Comparison of ENCODE assay signal across 10 mouse cellular contexts in genomic region chr2:69493130-69493529, GRCm38 (mm10).
A peak's percentile ranks its signal among the peaks of the same experiment; 100 is the strongest.
DNase-seq lines count a peak whose midpoint lies in the region; ATAC-seq and TF ChIP-seq lines count a peak whose summit lies in the region.
"Had no signal": no experiment of that assay in that cellular context is flagged by ENCODE, and none has a peak within 500 bp of the region (broad histone marks: within the 10 kb centered on the region; RNA-seq: fewer than 3 reads in every experiment).

No protein-coding gene starts in this region.

- DNase-seq in heart, postnatal 0 days (ENCODE audit: low spot score): no peak
- DNase-seq in lung, embryonic 14.5 days: peak; percentile 16
- no peak for DNase-seq in lung, postnatal 4 days
- peak; percentile 19 for DNase-seq in R1 (ENCODE audit: low read depth, low spot score)
- DNase-seq in right cerebral cortex, adult 2 months (ENCODE audit: low spot score in 2 of 2): peak; percentile 27 to 51
- no peak for DNase-seq in lung, adult 2 months
- DNase-seq: lung, postnatal 36 days had no signal

- H3K9ac ChIP-seq in heart, postnatal 0 days (replicated peaks; ENCODE audit: low read depth, low read length): no peak overlapping the region
- no peak overlapping the region for H3K9ac ChIP-seq in heart, embryonic 11.5 days (ENCODE audit: low read depth, low read length)
- no peak overlapping the region for H3K9ac ChIP-seq in lung, embryonic 14.5 days
- H3K9ac ChIP-seq in kidney, embryonic 14.5 days (ENCODE audit: low read depth, low read length): no peak overlapping the region

- TF ChIP-seq EP300 in heart, postnatal 0 days (IDR thresholded peaks at IDR 0.05; ENCODE audit: low read depth): no peak

- H3K27me3 ChIP-seq in heart, postnatal 0 days (ENCODE audit: control insufficient read depth, insufficient read depth, low read length): no peaks in the 10 kb centered on the region
- no peaks in the 10 kb centered on the region for H3K27me3 ChIP-seq in heart, embryonic 11.5 days (ENCODE audit: control insufficient read depth, insufficient read depth, low read length)
- no peaks in the 10 kb centered on the region for H3K27me3 ChIP-seq in lung, embryonic 14.5 days (ENCODE audit: insufficient read depth, low read length)
- H3K27me3 ChIP-seq in kidney, embryonic 14.5 days (ENCODE audit: control insufficient read depth, insufficient read depth, low read length): no peaks in the 10 kb centered on the region

- H3K9me3 ChIP-seq in heart, postnatal 0 days (replicated peaks; ENCODE audit: control insufficient read depth, low read length): no peaks in the 10 kb centered on the region
- no peaks in the 10 kb centered on the region for H3K9me3 ChIP-seq in heart, embryonic 11.5 days (replicated peaks; ENCODE audit: control insufficient read depth, low read length)
- H3K9me3 ChIP-seq in lung, embryonic 14.5 days (ENCODE audit: low read depth, low read length): no peaks in the 10 kb centered on the region
- H3K9me3 ChIP-seq in kidney, embryonic 14.5 days (ENCODE audit: control insufficient read depth, low read length): no peaks in the 10 kb centered on the region

- ATAC-seq in heart, postnatal 0 days (ENCODE audit: insufficient read depth, low read depth): no peak
- ATAC-seq in heart, embryonic 11.5 days (replicated peaks; ENCODE audit: insufficient number of reproducible peaks, low FRiP score, low TSS enrichment): no peak
- no peak for ATAC-seq in lung, embryonic 14.5 days (ENCODE audit: insufficient read depth)
- no peak for ATAC-seq in kidney, embryonic 14.5 days (ENCODE audit: low FRiP score, low TSS enrichment)
- ATAC-seq: inflammation-experienced regulatory T-cells, adult 6 months had no signal

- no peak overlapping the region for H3K27ac ChIP-seq in heart, postnatal 0 days (ENCODE audit: low read depth)
- H3K27ac ChIP-seq in heart, embryonic 11.5 days (ENCODE audit: low read depth, low read length): no peak overlapping the region
- H3K27ac ChIP-seq in lung, embryonic 14.5 days (ENCODE audit: low read depth): no peak overlapping the region
- H3K27ac ChIP-seq in kidney, embryonic 14.5 days (ENCODE audit: low read depth, low read length): no peak overlapping the region

- TF ChIP-seq CTCF in heart, postnatal 0 days (IDR thresholded peaks at IDR 0.05; ENCODE audit: low read depth): peak; percentile 55
- TF ChIP-seq CTCF in lung, embryonic 14.5 days (IDR thresholded peaks at IDR 0.05; ENCODE audit: low read depth): peak; percentile 47
- no peak for TF ChIP-seq CTCF in lung, adult 2 months (IDR thresholded peaks at IDR 0.05; ENCODE audit: insufficient read depth, low read length)

- H3K36me3 ChIP-seq in heart, postnatal 0 days (replicated peaks; ENCODE audit: control insufficient read depth, insufficient read depth, low read length): no peaks in the 10 kb centered on the region
- no peaks in the 10 kb centered on the region for H3K36me3 ChIP-seq in heart, embryonic 11.5 days (ENCODE audit: control insufficient read depth, insufficient read depth, low read length)
- H3K36me3 ChIP-seq in lung, embryonic 14.5 days (ENCODE audit: insufficient read depth): no peaks in the 10 kb centered on the region
- no peaks in the 10 kb centered on the region for H3K36me3 ChIP-seq in kidney, embryonic 14.5 days (ENCODE audit: control insufficient read depth, insufficient read depth, low read length)

- 63% methylated on average over 4 of the region's 4 CpGs for WGBS in heart, postnatal 0 days
- 77% methylated on average over 4 of the region's 4 CpGs for WGBS in heart, embryonic 11.5 days (ENCODE audit: insufficient replicate concordance)
- WGBS in lung, embryonic 14.5 days: 74% methylated on average over 4 of the region's 4 CpGs
- 89% methylated on average over 4 of the region's 4 CpGs for WGBS in kidney, embryonic 14.5 days
- 80% methylated on average over 4 of the region's 4 CpGs for WGBS in lung, adult 2 months

- TF ChIP-seq POLR2A in lung, adult 2 months (IDR thresholded peaks at IDR 0.05; ENCODE audit: borderline replicate concordance, extremely low read depth, low read depth, low read length): no peak

- no peak overlapping the region for H3K4me3 ChIP-seq in heart, postnatal 0 days (ENCODE audit: low read depth, low read length)
- H3K4me3 ChIP-seq in heart, embryonic 11.5 days (ENCODE audit: low read depth, low read length): no peak overlapping the region
- H3K4me3 ChIP-seq in lung, embryonic 14.5 days (ENCODE audit: low read depth, low read length): no peak overlapping the region
- no peak overlapping the region for H3K4me3 ChIP-seq in kidney, embryonic 14.5 days (ENCODE audit: low read length)
- H3K4me3 ChIP-seq in lung, adult 2 months (replicated peaks; ENCODE audit: extremely low read depth, low read depth, low read length): no peak overlapping the region

- no peaks in the 10 kb centered on the region for H3K4me1 ChIP-seq in heart, postnatal 0 days (ENCODE audit: control insufficient read depth, insufficient read depth)
- no peaks in the 10 kb centered on the region for H3K4me1 ChIP-seq in heart, embryonic 11.5 days (ENCODE audit: control insufficient read depth, insufficient read depth, low read length)
- H3K4me1 ChIP-seq in lung, embryonic 14.5 days (ENCODE audit: insufficient read depth): no peaks in the 10 kb centered on the region
- H3K4me1 ChIP-seq in kidney, embryonic 14.5 days (ENCODE audit: control insufficient read depth, insufficient read depth, low read length): no peaks in the 10 kb centered on the region
- no peaks in the 10 kb centered on the region for H3K4me1 ChIP-seq in lung, adult 2 months (ENCODE audit: control insufficient read depth, insufficient read depth, low read length)

- H3K4me2 ChIP-seq in heart, postnatal 0 days (ENCODE audit: low read depth, low read length): no peak overlapping the region
- no peak overlapping the region for H3K4me2 ChIP-seq in heart, embryonic 11.5 days
- no peak overlapping the region for H3K4me2 ChIP-seq in lung, embryonic 14.5 days
- H3K4me2 ChIP-seq in kidney, embryonic 14.5 days (replicated peaks; ENCODE audit: low read depth, low read length): no peak overlapping the region

Comparison
In these comparisons a context has a peak if more than half of its experiments do, and no peak if none do; other contexts are left out.
1. DNase-seq: peak in lung, embryonic 14.5 days (single experiment), R1 (single experiment) and right cerebral cortex, adult 2 months (2 of 2); none in heart, postnatal 0 days (single experiment), lung, postnatal 4 days (0 of 2) and lung, adult 2 months (single experiment).